Mouse (Mus musculus) hindbrain, embryonic 16.5 days (tissue): ENCODE measurements at regions not wholly inside any gene's neighbourhood (a gene's known extent, or its start where the extent isn't known, plus 50 kb on each side); places are given as distances from the start of the nearest gene placed in this dataset.

Source experiments
- ATAC-seq: fragments of 200-750 bp; cut with Nextera tagmentation; 2 replicates; pipeline ENCODE4 v1.8.0; 2017; ENCODE audit warnings: moderate TSS enrichment, moderate library complexity
- H3K27ac ChIP-seq: fragments of 300-500 bp; sonication (generic); 2 replicates; pipeline ENCODE4 v1.5.1; 2014; ENCODE audit warnings: low read depth, mild to moderate bottlenecking, control low read depth, low read length, moderate library complexity
- H3K27me3 ChIP-seq: fragments of 300-500 bp; sonication (generic); replicated peaks from 2 replicates; pipeline ENCODE4 v1.6.1; 2014; ENCODE audit warnings: low read length; ENCODE audit not compliant: control insufficient read depth, insufficient read depth
- H3K36me3 ChIP-seq: fragments of 300-500 bp; sonication (generic); 2 replicates; pipeline ENCODE4 v1.6.1; 2014; ENCODE audit warnings: mild to moderate bottlenecking, low read length, moderate library complexity, mixed read lengths; ENCODE audit not compliant: control insufficient read depth, insufficient read depth
- H3K4me1 ChIP-seq: fragments of 300-500 bp; sonication (generic); 2 replicates; pipeline ENCODE4 v1.6.1; 2014; ENCODE audit warnings: low read depth, low read length; ENCODE audit not compliant: control insufficient read depth, insufficient read depth
- H3K4me2 ChIP-seq: fragments of 300-500 bp; sonication (generic); 2 replicates; pipeline ENCODE4 v1.6.1; 2014; ENCODE audit warnings: mild to moderate bottlenecking, low read length, control low read depth, moderate library complexity
- H3K4me3 ChIP-seq: fragments of 300-500 bp; sonication (generic); 2 replicates; pipeline ENCODE4 v1.5.1; 2014; ENCODE audit warnings: mild to moderate bottlenecking, low read length, control low read depth, moderate library complexity
- H3K9ac ChIP-seq: fragments of 300-500 bp; sonication (generic); 2 replicates; pipeline ENCODE4 v1.6.1; 2014; ENCODE audit warnings: low read depth, mild to moderate bottlenecking, control low read depth, low read length, moderate library complexity
- H3K9me3 ChIP-seq: fragments of 300-500 bp; sonication (generic); 2 replicates; pipeline ENCODE4 v1.6.1; 2014; ENCODE audit warnings: mild to moderate bottlenecking, low read length, moderate library complexity; ENCODE audit not compliant: control insufficient read depth
- WGBS: fragments of 180-500 bp; shearing (Covaris S2); extraction: QIAGEN DNeasy Blood & Tissue Kit; methylation state at CpG from one replicate; pipeline ENCODE4 v1.1.7; 2014; 5-methylcytosine and 5-hydroxymethylcytosine counted together

- Histone ChIP-seq H3K4me1 (no peaks in the 10 kb centered on the region), H3K4me3 (no peak overlapping the region), H3K9me3 (no peaks in the 10 kb centered on the region), H3K9ac (no peak overlapping the region), H3K27me3 (no peaks in the 10 kb centered on the region), H3K36me3 (no peaks in the 10 kb centered on the region), H3K27ac (no peak overlapping the region), H3K4me2 (no peak overlapping the region)
- 41% methylated on average over 17 of the region's 17 CpGs for WGBS
- ATAC-seq, result no peak; the same call in 1 of the 2 replicates
These were observed 350.0 kb upstream of the Kif2a start for GRCm38 (mm10) chr13:107371616-107372582.

GRCm38 (mm10) chr13:107367639-107368038 lies 345.7 kb upstream of the Kif2a start:
- 91% methylated on average over 9 of the region's 9 CpGs for WGBS
- H3K27ac ChIP-seq, result no peak overlapping the region
- H3K36me3 ChIP-seq, result no peaks in the 10 kb centered on the region
- H3K9ac ChIP-seq, result no peak overlapping the region
- no peaks in the 10 kb centered on the region; the same call in 1 of the 2 replicates for H3K9me3 ChIP-seq
- H3K4me1 ChIP-seq, result no peaks in the 10 kb centered on the region
- H3K27me3 ChIP-seq, result no peaks in the 10 kb centered on the region
- no peak overlapping the region for H3K4me3 ChIP-seq
- H3K4me2 ChIP-seq, result no peak overlapping the region
- no peak for ATAC-seq

- no peak overlapping the region for H3K4me3 ChIP-seq
- ATAC-seq, result no peak
- no peak overlapping the region for H3K9ac ChIP-seq
- no peaks in the 10 kb centered on the region for H3K27me3 ChIP-seq
- no peaks in the 10 kb centered on the region for H3K36me3 ChIP-seq
- H3K9me3 ChIP-seq, result no peaks in the 10 kb centered on the region; the same call in 1 of the 2 replicates
- H3K4me1 ChIP-seq, result no peaks in the 10 kb centered on the region
- no peak overlapping the region for H3K4me2 ChIP-seq
- WGBS, result 75% methylated on average over 6 of the region's 6 CpGs
- H3K27ac ChIP-seq, result no peak overlapping the region
These were observed 343.8 kb upstream of the Kif2a start for GRCm38 (mm10) chr13:107365766-107366165.

- H3K36me3 ChIP-seq, result no peaks in the 10 kb centered on the region
- H3K9ac ChIP-seq, result no peak overlapping the region
- no peak overlapping the region for H3K27ac ChIP-seq
- no peak overlapping the region for H3K4me2 ChIP-seq
- no peaks in the 10 kb centered on the region for H3K27me3 ChIP-seq
- no peaks in the 10 kb centered on the region for H3K4me1 ChIP-seq
- H3K4me3 ChIP-seq, result no peak overlapping the region
- no peak for ATAC-seq
- no peaks in the 10 kb centered on the region; the same call in 1 of the 2 replicates for H3K9me3 ChIP-seq
- WGBS, result 79% methylated on average over 7 of the region's 7 CpGs
These were observed 343.3 kb upstream of the Kif2a start for GRCm38 (mm10) chr13:107365241-107365640.

GRCm38 (mm10) chr13:107362806-107363687 lies 341.1 kb upstream of the Kif2a start:
- Histone ChIP-seq H3K4me3 (no peak overlapping the region), H3K9me3 (no peaks in the 10 kb centered on the region; the same call in 1 of the 2 replicates), H3K36me3 (no peaks in the 10 kb centered on the region), H3K27me3 (no peaks in the 10 kb centered on the region), H3K27ac (no peak overlapping the region), H3K4me2 (no peak overlapping the region), H3K9ac (no peak overlapping the region), H3K4me1 (no peaks in the 10 kb centered on the region)
- no peak for ATAC-seq
- 70% methylated on average over 8 of the region's 8 CpGs for WGBS

GRCm38 (mm10) chr13:107340802-107341364 lies 319.0 kb upstream of the Kif2a start:
- ATAC-seq, result no peak
- Histone ChIP-seq H3K9me3 (no peaks in the 10 kb centered on the region), H3K9ac (no peak overlapping the region), H3K27me3 (no peaks in the 10 kb centered on the region), H3K4me3 (no peak overlapping the region), H3K27ac (no peak overlapping the region), H3K36me3 (no peaks in the 10 kb centered on the region), H3K4me2 (no peak overlapping the region), H3K4me1 (no peaks in the 10 kb centered on the region)
- 62% methylated on average over 11 of the region's 11 CpGs for WGBS

GRCm38 (mm10) chr13:107338111-107338510 lies 316.2 kb upstream of the Kif2a start:
- WGBS, result 72% methylated on average over 12 of the region's 12 CpGs
- H3K4me2 ChIP-seq, result no peak overlapping the region
- H3K4me3 ChIP-seq, result no peak overlapping the region
- no peaks in the 10 kb centered on the region for H3K9me3 ChIP-seq
- H3K27ac ChIP-seq, result no peak overlapping the region
- H3K36me3 ChIP-seq, result no peaks in the 10 kb centered on the region
- no peaks in the 10 kb centered on the region for H3K27me3 ChIP-seq
- no peaks in the 10 kb centered on the region for H3K4me1 ChIP-seq
- no peak overlapping the region for H3K9ac ChIP-seq
- 0 out of 2 replicates have a peak, but pooled peaks have one; percentile 6 for ATAC-seq

GRCm38 (mm10) chr13:107337111-107337510 lies 315.2 kb upstream of the Kif2a start:
- Histone ChIP-seq H3K36me3 (no peaks in the 10 kb centered on the region), H3K4me3 (no peak overlapping the region), H3K4me2 (peak overlapping the region; percentile 1; the same call in 1 of the 2 replicates), H3K27me3 (no peaks in the 10 kb centered on the region), H3K9me3 (no peaks in the 10 kb centered on the region), H3K27ac (no peak overlapping the region), H3K9ac (no peak overlapping the region), H3K4me1 (no peaks in the 10 kb centered on the region)
- WGBS, result 57% methylated on average over 10 of the region's 10 CpGs
- peak; percentile 48; the same call in 1 of the 2 replicates for ATAC-seq
